Mouse (Mus musculus) cerebellum, adult 2 months (tissue): ENCODE measurements around the gene Plekhg3. TPM values are rescaled to one million over a fixed set of nuclear protein-coding genes. Genes with fewer than 3 reads are reported as not detected.

ENCODE experiments used
- DNase-seq, 2 experiments: peaks; one replicate each; pipeline ENCODE4 v3.0.0; 2021
- H3K27ac ChIP-seq: fragments of 200-500 bp; 2 replicates; pipeline ENCODE4 v1.5.1; 2012; ENCODE audit warnings: low read length, control low read depth, inconsistent platforms; ENCODE audit not compliant: insufficient read depth
- H3K27me3 ChIP-seq: fragments of 200-500 bp; 2 replicates; pipeline ENCODE4 v1.6.1; 2012; ENCODE audit warnings: inconsistent platforms, mild to moderate bottlenecking, low read length, moderate library complexity; ENCODE audit not compliant: control insufficient read depth, insufficient read depth
- H3K4me1 ChIP-seq: fragments of 200-500 bp; 2 replicates; pipeline ENCODE4 v1.6.1; 2011; ENCODE audit warnings: low read length; ENCODE audit not compliant: control insufficient read depth, insufficient read depth
- H3K4me3 ChIP-seq: fragments of 200-500 bp; replicated peaks from 2 replicates; pipeline ENCODE3; 2011; ENCODE audit warnings: mild to moderate bottlenecking, low read depth, low read length, control low read depth; ENCODE audit not compliant: insufficient read depth
- CTCF ChIP-seq: fragments of 200-500 bp; IDR thresholded peaks from 2 replicates; pipeline ENCODE4 v1.5.1; 2011; ENCODE audit warnings: low read depth, mild to moderate bottlenecking, control low read depth, low read length, moderate library complexity, borderline replicate concordance; ENCODE audit not compliant: insufficient read depth
- POLR2A ChIP-seq: fragments of 200-500 bp; IDR thresholded peaks from 2 replicates; pipeline ENCODE4 v1.6.1; 2011; ENCODE audit warnings: low read length, control low read depth, borderline replicate concordance; ENCODE audit not compliant: insufficient read depth
- WGBS: fragments of 180-500 bp; shearing (Covaris S2); methylation state at CpG from one replicate; pipeline ENCODE4 v1.1.7; 2018; 5-methylcytosine and 5-hydroxymethylcytosine counted together
- polyA plus RNA-seq: library from polyadenylated mRNA; depleted of rRNA; stranded (reverse); fragments of >200 nt; gene quantifications from 2 replicates; pipeline ENCODE4 v1.2.3, GENCODE M21; 2012

Gene Plekhg3
- polyA plus RNA-seq, 1 experiment = 34.4 TPM

DNA sequence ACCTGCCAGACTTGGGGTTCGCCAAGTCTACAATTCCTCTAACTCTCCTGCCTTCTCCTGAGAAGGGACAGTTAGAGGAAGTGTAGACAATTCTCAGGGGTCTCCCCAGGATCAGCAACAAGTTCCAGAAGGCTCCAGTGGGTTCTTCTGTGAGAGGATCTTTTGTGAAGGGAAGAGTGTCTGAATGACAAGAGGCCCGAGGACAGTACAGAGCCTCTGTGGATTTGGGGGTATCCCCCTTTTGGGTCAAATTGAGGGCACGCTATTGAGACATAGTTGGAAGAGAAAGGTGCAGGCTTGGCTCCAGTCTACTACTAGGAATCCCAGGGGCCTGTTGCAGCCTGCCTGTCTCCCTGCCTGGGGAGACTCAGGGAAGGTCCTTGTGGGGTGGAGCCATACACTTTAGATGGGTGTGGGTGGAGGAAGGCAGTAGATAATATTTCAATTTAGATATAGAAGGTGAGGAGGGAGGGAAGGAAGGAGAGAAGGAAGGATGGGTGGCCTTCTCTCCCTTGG, 24.2 kb downstream of the Plekhg3 start:
- WGBS = 93% methylated on average over 3 of the region's 3 CpGs
- no peak overlapping the region for H3K27ac ChIP-seq
- TF ChIP-seq CTCF (no peak), POLR2A (no peak)
- DNase-seq = no peak
- no peak overlapping the region for H3K4me3 ChIP-seq
- H3K4me1 ChIP-seq = peaks cover 9% of the 10 kb centered on the region
- H3K27me3 ChIP-seq = no peaks in the 10 kb centered on the region

DNA sequence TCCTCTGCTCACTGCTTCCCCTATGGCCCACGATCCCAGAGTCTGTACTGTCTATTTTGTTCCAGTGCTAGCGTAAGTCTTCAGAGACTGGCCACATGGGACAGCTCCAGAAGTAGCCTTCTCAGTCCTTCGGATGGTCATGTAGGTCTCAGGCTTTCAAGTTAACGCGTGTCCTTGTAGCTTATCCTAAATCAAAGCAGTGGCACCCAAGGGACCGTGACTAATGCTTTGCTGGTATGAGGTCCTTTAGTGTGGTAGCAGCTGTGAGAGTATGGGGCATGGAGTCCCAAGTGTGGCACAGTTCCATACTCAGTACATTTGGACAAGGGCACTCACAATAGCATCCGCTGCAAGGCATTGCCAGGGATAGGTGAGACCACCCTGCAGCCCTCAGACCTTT, 25.5 kb downstream of the Plekhg3 start:
- Histone ChIP-seq H3K4me3 (no peak overlapping the region), H3K27ac (no peak overlapping the region), H3K27me3 (no peaks in the 10 kb centered on the region), H3K4me1 (peaks cover 9% of the 10 kb centered on the region)
- no peak for TF ChIP-seq CTCF
- no peak for TF ChIP-seq POLR2A
- no peak for DNase-seq
- WGBS = 57% methylated on average over 7 of the region's 7 CpGs

DNA sequence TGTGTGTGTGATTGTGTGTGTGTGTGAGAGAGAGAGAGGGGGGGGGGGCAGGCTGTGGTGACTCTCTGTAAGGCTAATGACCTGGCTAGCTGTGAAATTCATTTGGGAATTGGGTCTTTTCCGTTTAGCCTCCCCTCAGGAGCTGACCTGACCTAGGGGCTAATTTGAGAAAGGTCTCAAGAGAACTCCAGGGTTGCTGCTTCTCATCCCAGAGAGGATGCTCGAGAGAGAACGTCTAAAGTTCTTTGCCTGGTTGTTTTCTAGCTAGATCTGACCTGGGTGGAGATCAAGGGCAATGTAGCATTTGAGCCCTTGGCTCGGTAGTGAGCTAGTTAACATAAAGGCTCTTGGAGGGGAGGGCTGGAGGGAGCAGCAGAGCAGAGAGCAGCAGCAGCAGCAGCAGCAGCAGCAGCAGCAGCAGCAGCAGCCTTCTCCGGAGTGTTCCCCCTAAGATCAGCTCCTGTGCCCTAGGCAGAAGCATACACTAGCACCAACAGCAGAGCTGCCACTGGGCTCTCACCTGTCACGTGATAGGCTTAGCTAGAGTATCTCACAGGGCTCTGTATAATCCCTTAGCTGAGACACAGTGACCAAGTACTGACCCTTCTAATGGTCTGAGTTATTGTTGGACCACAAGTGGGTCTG, 26.2 kb downstream of the Plekhg3 start:
- Histone ChIP-seq H3K4me3 (no peak overlapping the region), H3K27me3 (no peaks in the 10 kb centered on the region), H3K27ac (no peak overlapping the region), H3K4me1 (peaks cover 9% of the 10 kb centered on the region)
- WGBS = 68% methylated on average over 6 of the region's 6 CpGs
- DNase-seq = no peak
- TF ChIP-seq POLR2A (no peak), CTCF (no peak)

DNA sequence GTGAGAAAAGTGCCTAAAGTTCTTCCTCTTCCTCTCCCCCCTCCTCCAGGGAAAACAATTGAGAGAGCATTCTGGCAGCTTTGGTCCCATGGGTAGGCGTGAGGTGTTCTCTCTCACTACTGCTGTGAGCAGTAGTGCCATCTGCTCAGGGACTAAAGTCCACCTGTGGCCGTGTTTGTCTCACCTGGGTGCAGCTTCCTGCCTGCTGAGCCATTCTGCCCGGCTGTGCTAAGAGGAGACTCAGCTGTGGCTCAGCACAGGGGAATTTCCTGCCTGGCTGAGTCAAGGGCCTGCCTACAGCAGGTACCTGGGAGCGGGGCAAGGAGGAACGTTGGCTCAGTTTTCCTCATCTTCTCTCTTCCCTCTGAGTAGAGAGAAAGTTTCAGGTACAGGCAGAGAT, 27.5 kb downstream of the Plekhg3 start:
- Histone ChIP-seq H3K27me3 (no peaks in the 10 kb centered on the region), H3K27ac (no peak overlapping the region), H3K4me3 (no peak overlapping the region), H3K4me1 (peaks cover 9% of the 10 kb centered on the region)
- 24% methylated on average over 5 of the region's 5 CpGs for WGBS
- TF ChIP-seq POLR2A (no peak), CTCF (no peak)
- peak in 1 of 2 experiments; percentile 59 for DNase-seq

DNA sequence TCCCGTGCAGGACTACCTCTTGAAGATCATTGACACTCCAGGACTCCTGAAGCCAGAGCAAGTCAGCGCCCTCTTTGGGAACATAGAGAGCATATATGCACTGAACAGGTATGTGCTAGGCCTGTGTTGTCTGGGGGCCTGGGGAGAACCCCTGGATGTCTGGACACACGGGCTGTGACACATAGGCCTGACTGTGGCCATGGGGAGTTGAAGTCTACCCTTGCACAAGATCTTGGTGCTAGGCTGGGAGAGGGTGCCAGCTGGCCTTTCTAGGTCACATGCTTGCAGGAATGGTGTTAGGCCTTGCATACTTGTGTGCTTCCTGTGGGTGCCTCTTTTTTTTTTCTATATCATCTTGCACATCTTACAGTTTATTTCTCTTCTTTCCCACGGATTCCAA, 31.5 kb downstream of the Plekhg3 start:
- Histone ChIP-seq H3K27ac (no peak overlapping the region), H3K27me3 (no peaks in the 10 kb centered on the region), H3K4me3 (no peak overlapping the region), H3K4me1 (peaks cover 10% of the 10 kb centered on the region)
- DNase-seq = no peak
- TF ChIP-seq POLR2A (no peak), CTCF (no peak)
- 79% methylated on average over 4 of the region's 4 CpGs for WGBS

DNA sequence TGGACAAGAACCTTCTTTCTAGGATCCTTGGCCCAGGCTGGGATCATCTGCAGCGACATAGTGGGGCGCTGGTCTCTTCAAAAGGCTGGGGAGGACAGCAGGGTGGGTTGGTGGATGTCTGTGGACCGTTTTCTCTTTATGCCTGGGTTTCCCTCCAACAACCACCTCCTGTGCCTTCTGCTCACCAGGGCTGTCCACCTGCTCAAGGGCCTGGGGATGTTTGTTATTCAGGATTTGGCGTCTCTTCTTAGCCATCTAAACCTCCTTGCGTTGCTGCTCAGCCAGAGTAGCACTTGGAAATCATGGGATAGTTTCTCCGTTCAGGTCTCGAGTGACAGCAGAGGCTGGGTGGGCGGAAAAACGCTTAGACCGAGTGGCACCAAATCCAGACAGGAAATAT, 35.6 kb downstream of the Plekhg3 start:
- H3K4me1 ChIP-seq = peaks cover 6% of the 10 kb centered on the region
- no peak for DNase-seq
- H3K27me3 ChIP-seq = no peaks in the 10 kb centered on the region
- 43% methylated on average over 10 of the region's 10 CpGs for WGBS
- no peak overlapping the region for H3K4me3 ChIP-seq
- no peak overlapping the region for H3K27ac ChIP-seq
- no peak for TF ChIP-seq POLR2A
- no peak for TF ChIP-seq CTCF

DNA sequence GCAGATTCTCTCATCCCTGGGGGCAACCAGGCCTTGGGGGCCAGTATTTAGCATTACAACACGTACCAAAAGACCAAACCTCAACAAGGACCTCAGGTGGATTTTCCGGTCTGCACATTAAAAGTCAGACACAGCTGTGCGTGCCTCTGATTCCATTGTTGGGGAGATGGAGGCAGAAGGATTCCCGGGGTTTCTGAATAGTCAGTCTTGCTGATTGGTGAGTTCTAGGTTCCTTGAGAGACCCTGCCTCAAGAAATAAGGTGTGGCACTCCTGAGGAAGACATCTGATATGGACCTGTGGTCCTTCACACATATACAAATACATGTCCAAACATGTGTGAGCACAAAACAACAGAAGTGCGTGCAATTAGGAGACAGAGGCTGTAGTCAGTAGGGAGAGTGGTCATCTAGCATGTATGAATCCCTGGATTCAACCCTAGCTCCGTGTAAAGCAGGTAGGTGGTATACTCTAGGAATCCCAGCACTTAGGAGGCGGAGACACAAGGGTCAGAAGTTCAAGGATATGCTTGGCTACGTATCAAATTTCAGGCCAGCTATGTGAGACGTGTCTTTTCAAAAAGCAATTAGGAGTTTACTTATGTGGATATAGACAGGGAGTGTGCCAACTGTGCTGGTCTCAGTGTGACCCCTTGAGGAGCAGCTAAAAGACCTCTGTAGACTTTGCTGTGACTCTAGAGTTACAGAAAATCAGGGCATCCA, 39.7 kb downstream of the Plekhg3 start:
- peaks cover 36% of the 10 kb centered on the region for H3K4me1 ChIP-seq
- WGBS = 91% methylated on average over 9 of the region's 9 CpGs
- no peak overlapping the region for H3K27ac ChIP-seq
- H3K27me3 ChIP-seq = no peaks in the 10 kb centered on the region
- no peak for DNase-seq
- no peak overlapping the region for H3K4me3 ChIP-seq
- no peak for TF ChIP-seq CTCF
- TF ChIP-seq POLR2A = no peak

DNA sequence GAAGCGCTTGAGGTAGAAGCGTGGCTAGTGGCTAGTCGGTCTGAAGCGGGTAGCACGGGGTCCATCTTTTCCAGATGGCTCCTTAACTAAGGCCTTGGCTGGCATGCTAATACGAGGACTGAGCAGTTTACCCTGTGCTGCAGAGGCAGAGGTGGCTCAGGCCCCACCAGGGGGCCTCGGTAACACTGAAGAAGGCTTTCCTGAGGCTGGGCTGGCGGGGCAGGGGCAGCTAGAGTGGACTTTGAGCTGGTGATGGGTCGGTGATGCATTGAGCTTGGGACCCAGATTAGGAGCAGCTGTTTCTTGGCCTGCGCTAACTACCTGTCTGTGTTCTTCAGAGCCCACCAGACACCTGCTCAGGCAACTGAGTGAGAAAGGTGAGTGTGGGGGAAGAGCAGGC, 40.6 kb downstream of the Plekhg3 start:
- Histone ChIP-seq H3K27ac (no peak overlapping the region), H3K27me3 (no peaks in the 10 kb centered on the region), H3K4me3 (no peak overlapping the region), H3K4me1 (peaks cover 34% of the 10 kb centered on the region)
- TF ChIP-seq POLR2A (no peak), CTCF (no peak)
- 93% methylated on average over 10 of the region's 10 CpGs for WGBS
- no peak for DNase-seq
